Mouse (Mus musculus) lung, postnatal 0 days (tissue): ENCODE data around the gene Kctd2. TPM values are rescaled to one million over a fixed set of nuclear protein-coding genes. Genes with fewer than 3 reads are reported as not detected.
"Not testable (repeated sequence)": the region's sequence is repeated elsewhere in the genome, so short reads cannot be mapped to it uniquely, and the experiment has no call there.

Source experiments
- ATAC-seq: fragments of 200-750 bp; cut with Nextera tagmentation; 2 replicates; pipeline ENCODE4 v1.8.0; 2017; ENCODE audit warnings: moderate library complexity
- DNase-seq: peaks from one replicate; pipeline ENCODE4 v3.0.0-alpha.2; 2016; ENCODE audit warnings: low spot score
- H3K27ac ChIP-seq: fragments of 300-500 bp; sonication (generic); 2 replicates; pipeline ENCODE4 v1.5.1; 2014; ENCODE audit warnings: antibody characterized with exemption, mild to moderate bottlenecking, low read length, mixed read lengths
- H3K27me3 ChIP-seq: fragments of 300-500 bp; sonication (generic); replicated peaks from 2 replicates; pipeline ENCODE4 v1.6.1; 2014; ENCODE audit warnings: low read length, mixed read lengths; ENCODE audit not compliant: insufficient read depth
- H3K36me3 ChIP-seq: fragments of 300-500 bp; sonication (generic); 2 replicates; pipeline ENCODE4 v1.6.1; 2014; ENCODE audit warnings: low read length, mixed read lengths; ENCODE audit not compliant: insufficient read depth
- H3K4me1 ChIP-seq: fragments of 300-500 bp; sonication (generic); 2 replicates; pipeline ENCODE4 v1.6.1; 2014; ENCODE audit warnings: antibody characterized with exemption, low read depth, low read length, mixed read lengths; ENCODE audit not compliant: insufficient read depth
- H3K4me2 ChIP-seq: fragments of 300-500 bp; sonication (generic); replicated peaks from 2 replicates; pipeline ENCODE4 v1.6.1; 2014; ENCODE audit warnings: low read depth, mild to moderate bottlenecking, low read length, moderate library complexity, mixed read lengths
- H3K4me3 ChIP-seq: fragments of 300-500 bp; sonication (generic); 2 replicates; pipeline ENCODE4 v1.5.1; 2014; ENCODE audit warnings: low read depth, low read length
- H3K9ac ChIP-seq: fragments of 300-500 bp; sonication (generic); replicated peaks from 2 replicates; pipeline ENCODE4 v1.6.1; 2014; ENCODE audit warnings: low read depth, mild to moderate bottlenecking
- H3K9me3 ChIP-seq: fragments of 300-500 bp; sonication (generic); 2 replicates; pipeline ENCODE4 v1.6.1; 2016; ENCODE audit warnings: low read length, mixed read lengths
- CTCF ChIP-seq: IDR thresholded peaks from 2 replicates; pipeline ENCODE4 v1.5.1; 2016; ENCODE audit warnings: antibody characterized with exemption, mild to moderate bottlenecking
- EP300 ChIP-seq: IDR thresholded peaks from 2 replicates; pipeline ENCODE4 v1.6.1; 2016; ENCODE audit warnings: antibody characterized with exemption, mild to moderate bottlenecking, control low read depth
- WGBS: fragments of 180-500 bp; shearing (Covaris S2); extraction: QIAGEN DNeasy Blood & Tissue Kit; methylation state at CpG from one replicate; pipeline ENCODE4 v1.1.7; 2014; 5-methylcytosine and 5-hydroxymethylcytosine counted together
- polyA plus RNA-seq: library from polyadenylated mRNA; unstranded; fragments of >200 nt; fragmentation: Nextera tagmentation; extraction: Ambion mirVana; gene quantifications from 2 replicates; pipeline ENCODE4 v1.2.1, GENCODE M21; 2015

Kctd2 gene
- polyA plus RNA-seq, 1 experiment from 2014 or later = 18.6 TPM

GRCm38 (mm10) chr11:115452281-115452860 is 32.4 kb downstream of the Kctd2 start:
- ATAC-seq = no peak
- Histone ChIP-seq H3K4me1 (no peaks in the 10 kb centered on the region), H3K4me3 (no peak overlapping the region), H3K27ac (no peak overlapping the region), H3K36me3 (no peaks in the 10 kb centered on the region), H3K9me3 (no peaks in the 10 kb centered on the region), H3K9ac (no peak overlapping the region), H3K27me3 (no peaks in the 10 kb centered on the region), H3K4me2 (no peak overlapping the region)
- WGBS = 80% methylated on average over 7 of the region's 7 CpGs
- no peak for DNase-seq
- no peak for TF ChIP-seq EP300
- no peak for TF ChIP-seq CTCF

GRCm38 (mm10) chr11:115453306-115453705 is 33.4 kb downstream of the Kctd2 start:
- H3K36me3 ChIP-seq = no peaks in the 10 kb centered on the region
- no peak overlapping the region for H3K4me2 ChIP-seq
- DNase-seq (no peak), ATAC-seq (no peak)
- no peak overlapping the region for H3K4me3 ChIP-seq
- H3K9me3 ChIP-seq = no peaks in the 10 kb centered on the region
- no peak overlapping the region for H3K9ac ChIP-seq
- WGBS = 54% methylated on average over 4 of the region's 4 CpGs
- no peaks in the 10 kb centered on the region for H3K27me3 ChIP-seq
- no peak overlapping the region for H3K27ac ChIP-seq
- TF ChIP-seq EP300 = no peak
- H3K4me1 ChIP-seq = no peaks in the 10 kb centered on the region

GRCm38 (mm10) chr11:115454822-115455221 is 34.9 kb downstream of the Kctd2 start:
- H3K9me3 ChIP-seq, H3K27me3 ChIP-seq, H3K4me3 ChIP-seq, H3K9ac ChIP-seq, H3K27ac ChIP-seq, ATAC-seq, H3K4me1 ChIP-seq, H3K4me2 ChIP-seq, H3K36me3 ChIP-seq, DNase-seq: not testable (repeated sequence)
- WGBS = 89% methylated on average over 6 of the region's 6 CpGs

- no peak for TF ChIP-seq CTCF
- TF ChIP-seq EP300 = no peak
- Histone ChIP-seq H3K9ac (no peak overlapping the region), H3K27ac (no peak overlapping the region), H3K4me3 (no peak overlapping the region), H3K9me3 (no peaks in the 10 kb centered on the region), H3K27me3 (no peaks in the 10 kb centered on the region), H3K36me3 (no peaks in the 10 kb centered on the region), H3K4me2 (no peak overlapping the region), H3K4me1 (no peaks in the 10 kb centered on the region)
- DNase-seq = no peak
- no peak for ATAC-seq
- WGBS = 87% methylated on average over 15 of the region's 15 CpGs
Measured at GRCm38 (mm10) chr11:115455619-115456018, 35.7 kb downstream of the Kctd2 start.

- no peak for ATAC-seq
- Histone ChIP-seq H3K4me1 (no peaks in the 10 kb centered on the region), H3K9me3 (no peaks in the 10 kb centered on the region), H3K4me3 (no peak overlapping the region), H3K36me3 (no peaks in the 10 kb centered on the region), H3K27ac (no peak overlapping the region), H3K4me2 (no peak overlapping the region), H3K9ac (no peak overlapping the region), H3K27me3 (no peaks in the 10 kb centered on the region)
- TF ChIP-seq CTCF = no peak
- TF ChIP-seq EP300 = no peak
- 86% methylated on average over 5 of the region's 5 CpGs for WGBS
- DNase-seq = no peak
Measured at GRCm38 (mm10) chr11:115456182-115456581, 36.3 kb downstream of the Kctd2 start.

- no peaks in the 10 kb centered on the region for H3K27me3 ChIP-seq
- no peak overlapping the region for H3K4me3 ChIP-seq
- no peak overlapping the region for H3K27ac ChIP-seq
- DNase-seq (no peak), ATAC-seq (no peak)
- no peak for TF ChIP-seq CTCF
- TF ChIP-seq EP300 = no peak
- H3K4me2 ChIP-seq = no peak overlapping the region
- H3K9ac ChIP-seq = no peak overlapping the region
- no peaks in the 10 kb centered on the region for H3K9me3 ChIP-seq
- no peaks in the 10 kb centered on the region for H3K36me3 ChIP-seq
- H3K4me1 ChIP-seq = no peaks in the 10 kb centered on the region
- WGBS = 25% methylated on average over 6 of the region's 6 CpGs
Measured at GRCm38 (mm10) chr11:115457405-115457804, 37.5 kb downstream of the Kctd2 start.

GRCm38 (mm10) chr11:115460976-115461375 is 41.0 kb downstream of the Kctd2 start:
- TF ChIP-seq CTCF (no peak), EP300 (no peak)
- no peak overlapping the region for H3K4me2 ChIP-seq
- ATAC-seq (no peak), DNase-seq (no peak)
- no peak overlapping the region for H3K27ac ChIP-seq
- H3K36me3 ChIP-seq = no peaks in the 10 kb centered on the region
- no peaks in the 10 kb centered on the region for H3K27me3 ChIP-seq
- no peak overlapping the region for H3K9ac ChIP-seq
- H3K4me3 ChIP-seq = no peak overlapping the region
- no peaks in the 10 kb centered on the region for H3K4me1 ChIP-seq
- WGBS = 28% methylated on average over 8 of the region's 8 CpGs
- no peaks in the 10 kb centered on the region for H3K9me3 ChIP-seq
